Mouse (Mus musculus): ENCODE measurements around the gene Csmd2.
A peak's percentile ranks its signal among the peaks of the same experiment; 100 is the strongest.
"Not testable (repeated sequence)": the region's sequence is repeated elsewhere in the genome, so short reads cannot be mapped to it uniquely, and the experiment has no call there.

Gene Csmd2

GRCm38 (mm10) chr4:128042626-128043025 is 55.0 kb downstream of the Csmd2 start:
- peak; percentile 69 for DNase-seq (ENCODE audit: low spot score)

- no peak for DNase-seq (ENCODE audit: low spot score)
Observed at GRCm38 (mm10) chr4:128048716-128049115, 61.1 kb downstream of the Csmd2 start.

GRCm38 (mm10) chr4:128052701-128053100 is 65.0 kb downstream of the Csmd2 start:
- DNase-seq (ENCODE audit: low spot score), result no peak

GRCm38 (mm10) chr4:128061274-128061673 is 73.6 kb downstream of the Csmd2 start:
- not testable (repeated sequence) for DNase-seq (ENCODE audit: low spot score)

GRCm38 (mm10) chr4:128067189-128067588 is 79.5 kb downstream of the Csmd2 start:
- DNase-seq (ENCODE audit: low spot score), result no peak

- DNase-seq (ENCODE audit: low spot score), result no peak
Observed at GRCm38 (mm10) chr4:128084466-128084865, 96.8 kb downstream of the Csmd2 start.

GRCm38 (mm10) chr4:128085096-128085495 is 97.4 kb downstream of the Csmd2 start:
- DNase-seq (ENCODE audit: low spot score), result no peak

GRCm38 (mm10) chr4:128087147-128087606 is 99.5 kb downstream of the Csmd2 start:
- DNase-seq (ENCODE audit: low spot score), result no peak

- no peak for DNase-seq (ENCODE audit: low spot score)
Observed at GRCm38 (mm10) chr4:128087704-128088103, 100.0 kb downstream of the Csmd2 start.

- DNase-seq (ENCODE audit: low spot score), result peak; percentile 30
Observed at GRCm38 (mm10) chr4:128088264-128088663, 100.6 kb downstream of the Csmd2 start.

- no peak for DNase-seq (ENCODE audit: low spot score)
Observed at GRCm38 (mm10) chr4:128091938-128092337, 104.3 kb downstream of the Csmd2 start.

- DNase-seq (ENCODE audit: low spot score), result no peak
Observed at GRCm38 (mm10) chr4:128099515-128099914, 111.9 kb downstream of the Csmd2 start.

- DNase-seq (ENCODE audit: low spot score), result peak; percentile 23
Observed at GRCm38 (mm10) chr4:128100541-128100940, 112.9 kb downstream of the Csmd2 start.

GRCm38 (mm10) chr4:128116331-128116730 is 128.7 kb downstream of the Csmd2 start:
- DNase-seq (ENCODE audit: low spot score), result no peak

- no peak for DNase-seq (ENCODE audit: low spot score)
Observed at GRCm38 (mm10) chr4:128123281-128123680, 135.6 kb downstream of the Csmd2 start.

GRCm38 (mm10) chr4:128124738-128125137 is 137.1 kb downstream of the Csmd2 start:
- no peak for DNase-seq (ENCODE audit: low spot score)

GRCm38 (mm10) chr4:128128546-128128945 is 140.9 kb downstream of the Csmd2 start:
- no peak for DNase-seq (ENCODE audit: low spot score)

- no peak for DNase-seq (ENCODE audit: low spot score)
Observed at GRCm38 (mm10) chr4:128130611-128131142, 143.0 kb downstream of the Csmd2 start.

- DNase-seq (ENCODE audit: low spot score), result no peak
Observed at GRCm38 (mm10) chr4:128131666-128132065, 144.0 kb downstream of the Csmd2 start.

GRCm38 (mm10) chr4:128132876-128133646 is 145.4 kb downstream of the Csmd2 start:
- no peak for DNase-seq (ENCODE audit: low spot score)

GRCm38 (mm10) chr4:128134348-128134994 is 146.8 kb downstream of the Csmd2 start:
- no peak for DNase-seq (ENCODE audit: low spot score)

- no peak for DNase-seq (ENCODE audit: low spot score)
Observed at GRCm38 (mm10) chr4:128135014-128135622, 147.5 kb downstream of the Csmd2 start.

- DNase-seq (ENCODE audit: low spot score), result no peak
Observed at GRCm38 (mm10) chr4:128139991-128140390, 152.3 kb downstream of the Csmd2 start.
